Mouse (Mus musculus) left cerebral cortex, adult 2 months (tissue): ENCODE data around the gene Tpi1. TPM values are rescaled to one million over a fixed set of nuclear protein-coding genes. Genes with fewer than 3 reads are reported as not detected.

Source experiments
- DNase-seq, 2 experiments: peaks; one replicate each; pipeline ENCODE4 v3.0.0; 2021 to 2022; ENCODE audit warnings: low spot score in 2 of 2, mixed read lengths in 1 of 2; ENCODE audit errors: extremely low spot score in 1 of 2
- H3K27ac ChIP-seq: fragments of 200-600 bp; 2 replicates; pipeline ENCODE4 v1.8.1; 2022
- H3K4me3 ChIP-seq: fragments of 200-600 bp; 2 replicates; pipeline ENCODE4 v1.8.1; 2022
- CTCF ChIP-seq: fragments of 200-600 bp; IDR thresholded peaks from 2 replicates; pipeline ENCODE4 v1.8.1; 2022; ENCODE audit warnings: antibody characterized with exemption, mild to moderate bottlenecking, moderate library complexity
- intact Hi-C: fragments of 180-260 bp; cut with DNase I; formaldehyde crosslinking; loops from one replicate; pipeline ENCODE4 v1.15.1; 2025
- total RNA-seq, 2 experiments: library from RNA; stranded (reverse); gene quantifications; 2 replicates each; pipeline ENCODE4 v1.2.3; 2021

The Tpi1 gene
- total RNA-seq, 2 experiments from 2014 or later: 734 to 769 TPM

DNA sequence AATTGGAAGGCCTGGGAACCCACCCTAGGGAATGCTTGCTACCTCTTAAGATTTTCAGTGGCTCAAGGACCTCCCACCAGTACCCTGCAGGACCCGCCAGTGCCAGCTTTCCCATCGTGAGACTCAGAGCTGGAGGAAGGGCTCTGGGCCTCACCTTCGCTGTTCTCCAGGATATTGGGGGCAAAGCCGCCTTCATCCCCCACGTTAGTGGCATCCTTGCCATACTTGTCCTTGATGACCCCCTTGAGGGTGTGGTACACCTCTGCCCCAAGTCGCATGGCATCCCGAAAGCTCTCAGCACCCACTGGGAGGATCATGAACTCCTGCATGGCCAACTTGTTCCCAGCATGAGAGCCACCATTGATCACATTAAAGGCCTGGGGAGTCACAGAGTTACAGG is 48.1 kb downstream of the Tpi1 start:
- no peak for DNase-seq
- Histone ChIP-seq H3K4me3 (no peak overlapping the region), H3K27ac (no peak overlapping the region)
- TF ChIP-seq CTCF: no peak
- intact Hi-C loops: no loop called here

Other genes starting within 250 kb of the Tpi1 start
- under 1 TPM; 0.14 to 0.20 TPM for gene C1rb, start 244.0 kb downstream of the Tpi1 start, total RNA-seq
- under 1 TPM; 0.23 to 0.36 TPM for gene C1s2, start 178.2 kb downstream of the Tpi1 start, total RNA-seq
- gene Lpcat3, start 151.3 kb downstream of the Tpi1 start, total RNA-seq: 10 to 100 TPM; 20.5 to 21.5 TPM
- gene Emg1, start 102.1 kb downstream of the Tpi1 start, total RNA-seq: 10 to 100 TPM; 47.4 to 50.9 TPM
- 100 to 1,000 TPM; 115 to 120 TPM for gene Phb2, start 102.0 kb downstream of the Tpi1 start, total RNA-seq
- 1 to 10 TPM; 3.3 to 4.0 TPM for gene Ptpn6, start 75.6 kb downstream of the Tpi1 start, total RNA-seq
- gene Grcc10, start 72.9 kb downstream of the Tpi1 start, total RNA-seq: 100 to 1,000 TPM; 298 to 309 TPM
- gene Gm45234, start 58.3 kb downstream of the Tpi1 start, total RNA-seq: not detected
- 100 to 1,000 TPM; 170 to 181 TPM for gene Atn1, start 57.8 kb downstream of the Tpi1 start, total RNA-seq
- gene Eno2, start 44.6 kb downstream of the Tpi1 start, total RNA-seq: 1,000 to 10,000 TPM; 1,064 to 1,067 TPM
- 1 to 10 TPM; 1.6 to 1.9 TPM for gene Lrrc23, start 34.6 kb downstream of the Tpi1 start, total RNA-seq
- gene Spsb2, start 5.6 kb downstream of the Tpi1 start, total RNA-seq: 1 to 10 TPM; 4.4 to 5.4 TPM
- 100 to 1,000 TPM; 184 to 190 TPM for gene Usp5, start 15.2 kb upstream of the Tpi1 start, total RNA-seq
- gene Cdca3, start 15.3 kb upstream of the Tpi1 start, total RNA-seq: under 1 TPM; 0.63 to 0.66 TPM
- gene Gnb3, start 26.0 kb upstream of the Tpi1 start, total RNA-seq: not detected
- 10 to 100 TPM; 29.1 to 33.1 TPM for gene P3h3, start 43.5 kb upstream of the Tpi1 start, total RNA-seq
- gene Gpr162, start 49.7 kb upstream of the Tpi1 start, total RNA-seq: 100 to 1,000 TPM; 231 to 248 TPM
- gene Cd4, start 73.9 kb upstream of the Tpi1 start, total RNA-seq: 1 to 10 TPM; 2.0 to 4.6 TPM
- gene Lag3, start 97.4 kb upstream of the Tpi1 start, total RNA-seq: 1 to 10 TPM; 2.1 to 3.1 TPM
- gene Ptms, start 105.8 kb upstream of the Tpi1 start, total RNA-seq: 100 to 1,000 TPM; 845 to 926 TPM
- 100 to 1,000 TPM; 617 to 624 TPM for gene Mlf2, start 117.1 kb upstream of the Tpi1 start, total RNA-seq
- 100 to 1,000 TPM; 148 to 156 TPM for gene Cops7a, start 151.2 kb upstream of the Tpi1 start, total RNA-seq
- gene Pianp, start 182.4 kb upstream of the Tpi1 start, total RNA-seq: 100 to 1,000 TPM; 176 to 191 TPM
- 10 to 100 TPM; 48.2 to 50.6 TPM for gene Zfp384, start 194.8 kb upstream of the Tpi1 start, total RNA-seq
- 10 to 100 TPM; 49.5 to 56.6 TPM for gene Ing4, start 225.5 kb upstream of the Tpi1 start, total RNA-seq
- gene Acrbp, start 235.4 kb upstream of the Tpi1 start, total RNA-seq: 10 to 100 TPM; 12.2 to 18.4 TPM